Mouse (Mus musculus): Measurements from ENCODE around the gene Gm14743. TPM values are rescaled to one million over a fixed set of nuclear protein-coding genes. Genes with fewer than 3 reads are reported as not detected.
"Not testable (repeated sequence)": the region's sequence is repeated elsewhere in the genome, so short reads cannot be mapped to it uniquely, and the experiment has no call there.

Gene Gm14743
- not detected in 2 replicates for polyA plus RNA-seq (2016; fragmentation: Nextera tagmentation; extraction: Ambion mirVana)

DNA sequence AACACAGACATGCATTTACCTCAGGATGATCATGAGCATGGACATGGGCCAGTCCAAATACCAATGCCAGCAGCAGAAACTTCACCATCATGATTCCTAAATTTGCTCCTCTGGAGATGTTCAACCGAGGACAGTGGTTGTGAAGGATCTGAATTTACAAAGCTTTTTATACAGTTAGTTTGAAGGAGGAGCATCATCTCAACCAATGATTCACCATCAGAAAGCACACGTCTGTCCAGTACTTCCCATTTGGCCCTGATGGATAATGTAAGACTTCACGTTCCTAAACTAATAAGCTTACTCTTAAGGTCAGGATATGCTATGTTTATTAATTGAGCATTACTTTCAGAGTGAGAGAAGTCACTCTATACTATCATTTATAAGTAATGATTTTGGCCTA, at the start of gene Gm14743:
Gene Gm14743 (minus strand): TSS at position 101 of the 400 bp plus-strand sequence.
- H3K36me3 ChIP-seq; H3K9me3 ChIP-seq (replicated peaks); H3K4me1 ChIP-seq; H3K27ac ChIP-seq; H3K4me2 ChIP-seq; H3K27me3 ChIP-seq (replicated peaks); H3K9ac ChIP-seq; ATAC-seq; H3K4me3 ChIP-seq: not testable (repeated sequence)
- WGBS (ENCODE audit: insufficient replicate concordance): no CpG with 5 or more reads among the region's 3 CpGs

DNA sequence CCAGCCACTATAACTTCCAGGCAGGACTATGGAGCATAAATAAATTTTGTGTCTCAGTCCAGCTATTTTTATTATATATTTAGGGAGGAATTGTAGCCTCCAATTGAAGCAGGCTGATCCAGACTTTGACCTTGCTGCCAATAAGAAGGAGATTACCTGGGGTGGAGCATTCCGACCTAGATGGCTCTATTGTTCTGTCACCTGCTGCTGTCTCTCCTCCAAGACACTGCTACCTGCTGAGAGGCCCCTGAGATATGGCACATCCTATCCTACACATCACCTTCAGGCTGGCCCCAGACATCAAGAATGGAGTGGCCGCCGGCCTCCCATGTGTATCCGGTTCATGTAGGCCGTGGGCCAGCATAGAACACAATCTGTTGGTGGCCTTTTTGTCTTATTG, 42.9 kb downstream of the Gm14743 start:
- no peak overlapping the region for H3K27ac ChIP-seq
- H3K36me3 ChIP-seq: no peaks in the 10 kb centered on the region
- H3K9me3 ChIP-seq (replicated peaks): no peaks in the 10 kb centered on the region
- no peak overlapping the region for H3K4me2 ChIP-seq
- H3K4me3 ChIP-seq: no peak overlapping the region
- no peak for ATAC-seq
- 80% methylated on average over 5 of the region's 5 CpGs for WGBS (ENCODE audit: insufficient replicate concordance)
- H3K4me1 ChIP-seq: no peaks in the 10 kb centered on the region
- no peaks in the 10 kb centered on the region for H3K27me3 ChIP-seq (replicated peaks)
- H3K9ac ChIP-seq: no peak overlapping the region

DNA sequence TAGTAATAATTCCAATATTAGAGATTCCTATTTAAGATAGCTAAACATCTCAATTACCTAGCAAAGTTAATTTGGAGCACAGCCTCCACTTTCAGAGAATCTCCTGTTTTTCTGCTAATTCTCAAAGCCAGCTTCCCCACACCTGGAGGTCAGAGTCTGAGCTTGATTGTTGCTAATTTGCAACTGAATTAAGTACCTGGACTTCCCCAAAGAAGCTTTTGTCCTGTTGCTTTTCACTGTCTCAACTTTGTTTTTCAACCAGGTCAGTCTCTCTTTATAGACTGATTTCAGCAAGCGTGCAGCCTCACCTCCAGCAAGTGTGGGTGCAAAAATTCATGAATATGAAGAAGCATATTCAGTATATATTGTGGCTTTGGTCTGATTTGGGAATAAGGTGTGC, 43.5 kb downstream of the Gm14743 start:
- H3K4me1 ChIP-seq; H3K27me3 ChIP-seq (replicated peaks); H3K36me3 ChIP-seq; ATAC-seq; H3K9me3 ChIP-seq (replicated peaks); H3K4me3 ChIP-seq; H3K9ac ChIP-seq; H3K27ac ChIP-seq; H3K4me2 ChIP-seq: not testable (repeated sequence)
- WGBS (ENCODE audit: insufficient replicate concordance): 32% methylated on average over 1 of the region's 1 CpGs

Other genes with a start within 250 kb of the Gm14743 start
- gene Obp1a, start 154.5 kb downstream of the Gm14743 start, polyA plus RNA-seq (2016; fragmentation: Nextera tagmentation; extraction: Ambion mirVana): not detected in 2 replicates
- gene Gm5938, start 120.5 kb downstream of the Gm14743 start, polyA plus RNA-seq (2016; fragmentation: Nextera tagmentation; extraction: Ambion mirVana): not detected in 2 replicates
- not detected in 2 replicates for gene Obp1b, start 59.1 kb downstream of the Gm14743 start, polyA plus RNA-seq (2016; fragmentation: Nextera tagmentation; extraction: Ambion mirVana)
- not detected in 2 replicates for gene 4930480E11Rik, start 123.7 kb upstream of the Gm14743 start, polyA plus RNA-seq (2016; fragmentation: Nextera tagmentation; extraction: Ambion mirVana)

Data from liver, embryonic 12.5 days (tissue).